Mouse (Mus musculus) ovary, postnatal 14 days (tissue): ENCODE measurements at regions not wholly inside any gene's neighbourhood (a gene's known extent, or its start where the extent isn't known, plus 50 kb on each side); places are given as distances from the start of the nearest gene placed in this dataset.

Experiments
- DNase-seq: peaks from one replicate; pipeline ENCODE4 v3.0.0; 2022; ENCODE audit warnings: low spot score

DNA sequence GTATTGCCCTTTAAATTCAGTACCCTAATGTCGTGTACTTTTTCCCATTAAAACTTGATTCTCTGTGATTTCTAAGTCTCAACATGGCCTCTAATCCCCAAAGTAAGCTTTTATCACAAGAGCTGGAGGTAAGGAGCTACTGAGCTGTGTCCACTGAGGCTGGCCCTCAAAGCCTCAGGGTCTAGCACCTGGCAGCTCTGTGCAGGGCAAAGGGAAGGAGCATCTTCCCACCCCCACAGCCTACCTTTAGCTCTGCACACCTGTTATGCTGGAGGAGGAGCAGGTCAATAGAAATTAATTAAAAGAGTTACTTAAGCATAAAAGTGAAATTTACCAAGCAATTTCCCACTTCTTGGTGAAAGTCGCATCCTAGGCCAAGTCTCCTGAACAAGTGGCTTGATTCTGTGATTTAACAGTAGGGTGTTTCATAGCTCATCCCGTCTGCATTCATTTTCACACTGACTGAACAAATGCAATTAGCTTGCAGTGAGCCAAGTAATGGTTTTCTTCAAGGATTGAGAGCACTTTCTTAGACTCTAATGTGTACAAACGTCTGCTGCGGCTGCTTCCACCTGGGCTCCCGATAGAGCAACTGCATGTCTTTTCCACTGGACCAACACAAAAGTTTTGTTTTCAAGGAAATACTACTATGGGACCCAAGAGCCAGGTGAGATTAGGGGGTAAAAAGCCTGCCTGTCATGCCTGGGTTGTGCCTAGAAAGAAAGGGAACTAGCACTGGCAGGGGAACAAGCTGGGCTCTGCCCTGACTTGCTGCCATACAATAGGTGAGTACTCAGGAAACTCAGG lies 50.6 kb upstream of the Dap start:
- DNase-seq = no peak
